Mouse (Mus musculus): ENCODE measurements around the gene Naaladl1. TPM values are rescaled to one million over a fixed set of nuclear protein-coding genes. Genes with fewer than 3 reads are reported as not detected.
"Not testable (repeated sequence)": the region's sequence is repeated elsewhere in the genome, so short reads cannot be mapped to it uniquely, and the experiment has no call there.

The Naaladl1 gene
- total RNA-seq, 2 experiments from 2014 or later, result not detected

DNA sequence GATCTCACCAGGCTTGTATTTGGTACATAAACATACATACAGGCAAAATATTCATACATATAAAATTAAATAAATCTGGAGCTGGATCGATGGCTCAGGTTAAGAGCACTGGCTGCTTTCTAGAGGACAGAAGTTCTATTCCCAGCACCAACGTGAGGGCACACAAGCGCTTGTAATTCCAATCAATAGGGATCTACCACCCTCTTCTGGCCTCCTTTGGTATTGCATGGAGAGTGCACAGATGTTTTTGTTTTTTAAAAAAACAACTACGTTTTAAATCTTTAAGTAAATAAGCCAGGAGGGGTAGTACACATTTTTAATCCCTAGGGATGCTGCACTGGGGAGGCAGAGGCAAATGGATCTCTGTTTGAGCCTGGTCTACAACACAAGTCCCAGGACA, 20.7 kb downstream of the Naaladl1 start:
- intact Hi-C loops (cut with DNase I), result loop anchor here (1.0 to 10.0 kb wide), 2 partner anchors 159 to 209 kb away; partner anchors contain the start of gene Men1
- DNase-seq (ENCODE audit: low spot score), result no peak

DNA sequence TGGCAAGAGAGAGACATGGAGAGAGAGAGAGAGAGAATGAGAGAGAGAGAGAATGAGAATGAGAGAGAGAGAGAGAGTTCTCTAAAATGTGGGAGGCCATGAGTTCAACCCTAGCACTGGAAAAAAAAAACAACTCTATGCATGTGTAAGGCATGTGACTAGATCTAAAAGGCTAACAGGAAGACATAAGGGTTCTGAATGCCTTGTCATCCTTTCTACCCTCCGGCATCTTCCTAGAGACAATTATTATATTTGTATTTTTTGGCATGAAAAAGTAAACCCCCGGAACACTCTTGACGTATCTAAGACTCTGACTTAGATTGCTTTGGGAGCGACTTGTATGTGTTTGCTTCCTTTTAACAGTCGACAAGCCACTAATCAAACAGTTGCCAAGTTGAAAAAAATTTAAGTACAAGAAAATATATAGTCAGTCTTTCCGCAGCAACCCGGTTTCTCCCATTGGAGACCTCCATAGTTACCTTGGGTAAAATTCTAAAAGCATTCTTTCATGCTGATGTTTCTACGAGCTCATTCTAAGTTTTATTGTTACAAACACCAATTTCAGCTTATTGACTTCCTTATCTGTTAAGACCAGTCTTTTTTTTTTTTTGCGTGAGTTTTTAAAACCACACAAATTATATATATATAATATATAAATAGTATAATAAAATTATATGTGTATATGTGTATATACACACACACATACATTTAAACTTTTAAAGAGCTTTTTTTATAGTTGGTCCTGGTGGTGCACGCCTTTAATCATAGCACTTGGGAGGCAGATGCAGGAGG, 21.4 kb downstream of the Naaladl1 start:
- intact Hi-C loops (cut with DNase I), result loop anchor here (1.0 to 10.0 kb wide), 2 partner anchors 160 to 208 kb away; partner anchors contain the start of gene Men1
- DNase-seq (ENCODE audit: low spot score), result no peak

DNA sequence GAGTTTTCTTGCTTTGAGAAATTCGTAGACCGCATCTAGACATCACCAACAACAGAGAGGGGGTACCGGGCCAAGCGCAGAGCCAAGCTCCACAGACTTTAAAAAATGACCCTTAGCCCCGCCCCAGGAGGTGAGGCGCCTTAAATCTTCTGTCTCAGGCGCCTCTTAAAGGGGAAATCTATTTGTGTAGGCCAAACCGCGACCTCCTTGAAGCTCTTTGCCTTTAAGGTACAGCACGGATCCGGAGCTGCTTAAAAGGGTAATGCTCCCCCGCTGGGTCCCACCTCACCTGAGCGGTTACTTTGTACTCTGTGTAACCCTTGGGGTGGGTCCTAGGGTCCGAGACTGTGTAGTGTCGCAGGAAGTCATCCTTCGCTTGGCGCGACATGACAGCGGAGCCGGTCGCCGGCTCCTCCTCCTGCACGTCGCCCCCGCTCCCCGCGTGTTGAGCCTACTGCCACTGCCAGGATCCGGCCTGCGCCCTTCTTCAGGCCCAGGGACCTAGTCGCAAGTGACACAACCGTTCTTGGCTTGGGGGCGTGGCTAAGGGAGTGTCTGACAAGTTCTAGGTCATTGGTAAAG, 22.3 kb downstream of the Naaladl1 start, which contains the start of gene Snx15:
Gene Snx15, minus strand, starts transcription at position 545 of the 582 bp plus-strand sequence.
- intact Hi-C loops (cut with DNase I), result loop anchor here (10.0 kb wide), 1 partner anchor 207 kb away; the partner anchor contains the start of gene Men1
- peak; percentile 92 for DNase-seq (ENCODE audit: low spot score)

DNA sequence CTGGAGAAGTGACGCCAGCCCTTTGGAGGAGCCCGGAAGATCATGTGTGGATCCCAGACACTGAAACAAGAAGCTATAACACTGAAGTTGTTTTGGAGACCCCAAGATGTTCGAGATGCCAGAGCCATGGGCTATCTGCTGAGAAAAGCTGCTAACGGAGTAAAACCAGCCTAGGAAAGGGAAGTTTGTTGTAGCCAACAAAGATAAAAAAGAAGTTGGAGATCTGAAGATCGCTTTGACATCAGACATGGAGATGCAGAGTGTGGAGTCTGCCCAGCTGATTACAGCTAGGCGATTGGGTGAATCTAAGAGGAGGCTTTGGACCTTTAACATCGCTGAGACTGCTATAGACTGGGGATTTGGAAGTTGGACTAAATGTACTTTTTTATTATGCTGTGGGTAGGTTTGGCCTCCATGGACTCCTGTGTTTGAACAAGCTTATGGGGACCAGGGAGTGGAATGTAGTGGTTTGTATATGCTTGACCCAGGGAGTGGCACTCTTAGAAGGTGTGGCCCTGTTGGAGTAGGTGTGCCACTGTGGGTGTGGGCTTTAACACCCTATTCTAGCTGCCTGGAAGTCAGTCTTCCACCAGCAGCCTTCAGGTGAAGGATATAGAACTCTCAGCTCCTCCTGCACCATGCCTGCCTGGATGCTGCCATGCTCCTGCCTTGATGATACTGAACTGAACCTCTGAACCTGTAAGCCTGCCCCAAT, 25.0 kb downstream of the Naaladl1 start:
- intact Hi-C loops (cut with DNase I); DNase-seq (ENCODE audit: low spot score): not testable (repeated sequence)

DNA sequence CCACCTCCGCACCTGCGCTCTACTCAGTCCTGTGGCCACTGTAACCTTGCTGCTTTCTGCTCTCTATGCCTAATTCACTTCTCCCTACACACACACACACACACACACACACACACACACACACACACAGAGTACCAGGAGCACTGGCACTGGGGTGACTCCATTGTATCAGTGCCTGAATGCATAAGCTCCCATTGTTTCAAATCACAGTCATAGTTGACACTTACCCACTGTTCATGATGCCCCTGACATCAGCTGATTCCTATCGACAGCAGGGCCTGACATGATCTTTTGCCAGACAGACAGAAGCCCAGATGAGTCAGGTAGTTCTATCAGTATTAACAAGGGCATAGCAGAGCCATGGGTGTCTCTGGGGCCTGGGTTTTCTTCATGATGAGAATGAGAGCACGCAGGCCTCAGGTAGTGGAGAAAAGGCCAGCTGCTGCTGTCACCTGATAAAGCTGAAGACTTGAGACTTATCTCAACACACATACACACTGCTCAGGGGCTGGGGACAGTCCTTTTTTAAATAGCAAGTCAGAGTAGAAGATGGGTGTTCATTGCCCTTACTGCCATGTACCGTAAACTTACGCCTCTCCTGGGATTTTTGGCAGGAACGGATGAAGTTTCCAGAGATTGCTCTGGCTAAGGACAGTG, 26.7 kb downstream of the Naaladl1 start:
- intact Hi-C loops (cut with DNase I), result no loop called here
- DNase-seq (ENCODE audit: low spot score), result no peak

DNA sequence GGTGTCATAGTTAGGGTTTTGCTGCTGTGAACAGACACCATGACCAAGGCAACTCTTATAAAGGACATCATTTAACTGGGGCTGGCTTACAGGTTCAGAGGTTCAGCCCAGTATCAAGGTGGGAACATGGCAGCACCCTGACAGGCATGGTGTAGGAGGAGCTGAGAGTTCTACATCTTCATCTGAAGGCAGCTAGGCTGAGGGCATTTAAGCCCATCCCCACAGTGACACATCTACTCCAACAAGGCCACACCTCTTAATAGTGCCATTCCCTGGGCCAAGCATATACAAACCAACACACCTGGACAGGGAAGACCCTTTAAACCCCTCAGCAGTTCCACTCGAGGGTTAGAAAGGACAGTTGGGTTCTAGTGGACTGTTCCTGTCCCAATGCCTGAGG, 27.6 kb downstream of the Naaladl1 start:
- DNase-seq (ENCODE audit: low spot score); intact Hi-C loops (cut with DNase I): not testable (repeated sequence)

DNA sequence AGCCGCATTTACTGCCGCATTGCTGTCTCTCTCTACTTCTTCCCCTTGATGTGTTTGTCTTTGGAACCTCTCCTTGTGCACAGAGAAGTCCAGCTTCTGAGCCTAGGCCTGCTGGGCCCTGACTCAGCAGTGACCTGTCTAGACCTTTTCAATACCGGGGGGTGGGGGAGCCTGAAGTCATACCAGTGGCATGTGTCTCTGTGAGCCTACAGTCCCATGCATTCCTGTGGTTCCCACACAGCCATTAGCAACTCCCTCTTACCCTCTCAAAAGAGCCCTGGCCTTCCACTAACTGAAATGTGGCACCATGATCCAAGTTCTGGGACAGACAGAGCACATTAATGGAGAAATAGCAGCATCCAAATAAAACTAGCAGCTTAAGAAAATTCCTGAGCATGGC, 30.8 kb downstream of the Naaladl1 start:
- intact Hi-C loops (cut with DNase I), result no loop called here
- DNase-seq (ENCODE audit: low spot score), result no peak

DNA sequence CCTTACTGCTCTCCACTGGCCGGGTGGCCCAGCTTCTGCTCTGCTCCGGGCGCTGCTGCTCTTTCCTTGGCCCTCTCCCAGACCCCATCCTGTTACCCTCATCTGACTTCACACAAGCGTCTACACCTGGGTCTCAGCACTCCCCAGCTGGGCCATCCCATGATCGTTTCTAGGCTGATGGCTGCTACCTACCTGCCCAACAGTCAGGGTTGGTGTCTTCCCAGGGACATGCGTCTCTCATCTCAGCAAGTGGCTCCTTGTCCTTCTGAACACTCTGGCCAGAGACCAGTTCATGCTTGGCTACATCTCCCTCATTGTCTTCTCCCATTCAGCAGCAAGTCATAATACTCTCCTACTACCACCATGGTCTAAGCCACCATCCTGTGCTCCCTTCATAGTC, 34.1 kb downstream of the Naaladl1 start:
- no peak for DNase-seq (ENCODE audit: low spot score)
- intact Hi-C loops (cut with DNase I), result loop anchor here (5.0 kb wide), 1 partner anchor 98 kb away; the partner anchor contains the start of gene Ppp2r5b

DNA sequence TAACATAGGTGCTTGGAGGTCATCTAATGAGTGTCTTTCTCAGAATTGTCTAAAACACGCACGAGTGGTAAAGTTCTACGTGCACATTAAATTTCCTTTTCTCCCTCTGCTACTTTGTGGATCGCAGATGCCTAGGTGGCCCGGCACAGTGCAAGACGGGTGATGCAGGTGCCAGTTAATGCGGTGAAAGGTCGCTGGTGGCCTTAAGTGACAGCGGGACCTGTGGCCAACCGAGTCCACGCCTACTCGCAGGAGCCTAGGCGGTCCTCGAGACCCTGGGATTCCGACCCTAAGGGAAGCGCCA, 34.7 kb downstream of the Naaladl1 start:
- intact Hi-C loops (cut with DNase I), result loop anchor here (5.0 kb wide), 1 partner anchor 97 kb away; the partner anchor contains the start of gene Ppp2r5b
- no peak for DNase-seq (ENCODE audit: low spot score)

DNA sequence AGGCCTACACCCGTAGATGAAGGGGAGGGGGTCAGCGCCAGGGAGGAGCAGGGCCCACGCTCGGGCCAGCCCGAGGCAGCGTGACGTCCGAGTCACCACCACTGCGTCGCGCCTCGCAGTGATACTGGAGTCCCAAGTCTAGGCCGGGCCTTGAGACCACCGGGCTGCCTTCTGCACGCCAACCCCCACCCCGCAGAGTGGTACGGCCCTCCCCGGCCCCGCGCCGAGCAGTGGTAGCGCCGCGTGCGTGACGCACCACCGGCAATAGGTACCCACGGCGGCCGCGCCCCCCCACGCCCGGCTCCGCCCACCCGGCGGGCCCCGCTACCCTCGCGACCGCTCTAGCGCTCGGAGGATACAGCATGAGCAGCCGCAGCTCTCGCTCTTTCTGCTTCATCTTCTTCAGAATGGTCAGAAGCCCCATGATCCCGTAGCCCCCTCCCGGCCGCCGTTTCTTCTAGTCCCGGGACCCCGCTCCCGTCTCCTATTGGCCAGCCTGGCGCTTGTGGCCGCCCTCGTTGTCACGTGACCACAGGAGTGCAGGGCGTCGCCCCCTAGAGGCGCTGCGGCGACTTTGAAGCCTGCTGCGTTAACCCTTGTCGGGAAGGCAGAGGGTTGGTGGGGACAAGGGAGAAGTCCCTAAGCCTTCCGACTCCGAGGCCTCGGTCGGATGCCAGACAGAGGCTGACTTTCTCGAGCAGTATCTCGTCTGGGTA, 35.3 kb downstream of the Naaladl1 start, which contains the start of gene Batf2:
Gene Batf2, plus strand, starts transcription at position 306 of the 716 bp plus-strand sequence.
- intact Hi-C loops (cut with DNase I), result loop anchor here (5.0 kb wide), 1 partner anchor 96 kb away; the partner anchor contains the start of gene Ppp2r5b
- DNase-seq (ENCODE audit: low spot score), result peak; percentile 83

DNA sequence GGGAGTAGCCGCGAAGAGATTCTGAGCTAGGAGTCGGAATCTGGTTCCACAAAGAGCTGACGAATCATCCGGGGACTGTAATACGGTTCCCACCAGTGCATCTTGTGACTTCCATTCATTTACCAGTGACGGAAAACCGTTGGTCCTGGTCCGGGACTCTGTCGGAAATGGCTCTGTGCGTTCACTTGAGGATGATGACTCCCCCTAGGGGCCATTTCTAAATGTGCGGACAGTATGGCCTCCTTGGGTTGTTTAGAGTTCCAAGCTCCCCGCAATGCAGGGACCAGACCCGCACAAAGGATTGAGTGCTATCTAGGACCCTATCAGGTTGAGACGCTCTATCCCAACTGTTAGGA, 35.8 kb downstream of the Naaladl1 start, which contains the start of gene Arl2:
Gene Arl2, minus strand, starts transcription at position 155 of the 356 bp plus-strand sequence.
- intact Hi-C loops (cut with DNase I), result loop anchor here (5.0 kb wide), 1 partner anchor 96 kb away; the partner anchor contains the start of gene Ppp2r5b

DNA sequence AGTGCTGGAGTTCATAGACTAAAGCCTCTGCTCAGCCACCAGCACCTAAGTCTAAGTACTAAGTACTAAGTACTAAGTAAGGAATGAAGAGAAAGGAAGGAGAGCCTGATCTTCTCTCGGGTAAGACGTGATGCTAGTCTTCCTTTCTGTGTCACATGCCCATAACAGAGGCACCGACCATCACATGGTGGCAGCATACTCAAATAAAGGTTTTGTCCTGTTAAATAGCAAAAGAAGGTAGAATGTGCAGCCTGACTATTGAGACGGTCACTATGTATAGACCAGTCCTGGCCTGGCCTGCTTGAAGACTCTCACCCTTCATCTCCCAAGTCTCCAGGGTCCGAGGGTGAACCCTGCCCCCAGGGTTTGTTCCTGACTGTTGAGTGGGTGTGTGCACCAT, 39.3 kb downstream of the Naaladl1 start:
- intact Hi-C loops (cut with DNase I), result loop anchor here (5.0 kb wide), 1 partner anchor 92 kb away; the partner anchor contains the start of gene Ppp2r5b

More for the DNA sequence above, 35.8 kb downstream of the Naaladl1 start, which contains the start of gene Arl2:
- DNase-seq (ENCODE audit: low spot score), result peak; percentile 26

DNA sequence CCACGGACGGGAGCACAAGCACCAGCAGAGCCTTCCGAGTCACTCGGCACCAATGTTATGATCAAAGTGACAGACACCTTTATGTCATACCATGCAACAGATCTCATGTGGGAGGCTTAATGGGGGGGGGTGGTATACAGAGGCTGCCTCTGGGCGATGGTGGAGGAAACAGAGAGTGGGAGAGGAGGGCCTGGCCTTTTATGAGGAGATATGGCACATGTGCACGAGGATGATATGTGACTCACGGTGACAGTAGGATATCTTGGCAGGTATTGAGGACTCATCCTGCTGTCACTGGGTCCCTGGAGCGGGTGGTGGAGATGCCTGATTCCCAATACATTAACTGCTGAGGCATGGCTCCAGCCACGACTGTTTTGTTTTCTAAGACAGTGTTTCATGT, 49.6 kb downstream of the Naaladl1 start:
- DNase-seq (ENCODE audit: low spot score), result no peak
- intact Hi-C loops (cut with DNase I), result no loop called here

More for the DNA sequence above, 39.3 kb downstream of the Naaladl1 start:
- DNase-seq (ENCODE audit: low spot score), result no peak

DNA sequence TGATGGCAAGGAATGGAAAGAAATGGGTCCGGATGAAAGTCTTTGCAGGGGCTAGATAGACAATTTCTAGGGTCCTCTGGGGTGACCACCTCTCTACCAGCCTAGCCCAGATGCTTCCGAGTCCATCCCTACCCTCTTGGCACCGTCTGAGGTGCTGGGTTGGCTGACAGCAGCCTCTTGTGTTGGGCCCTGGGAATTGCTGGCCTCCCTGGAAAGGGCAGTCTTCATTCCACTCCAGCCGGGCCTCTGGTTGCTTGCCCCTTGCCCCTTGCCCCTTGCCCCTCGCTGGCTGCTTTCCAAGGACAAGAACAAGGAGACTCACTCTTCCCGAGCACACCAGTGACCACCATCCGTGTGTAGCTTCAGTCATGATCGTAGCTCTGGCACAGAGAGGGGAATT, 50.8 kb downstream of the Naaladl1 start:
- DNase-seq (ENCODE audit: low spot score), result no peak
- intact Hi-C loops (cut with DNase I), result no loop called here

DNA sequence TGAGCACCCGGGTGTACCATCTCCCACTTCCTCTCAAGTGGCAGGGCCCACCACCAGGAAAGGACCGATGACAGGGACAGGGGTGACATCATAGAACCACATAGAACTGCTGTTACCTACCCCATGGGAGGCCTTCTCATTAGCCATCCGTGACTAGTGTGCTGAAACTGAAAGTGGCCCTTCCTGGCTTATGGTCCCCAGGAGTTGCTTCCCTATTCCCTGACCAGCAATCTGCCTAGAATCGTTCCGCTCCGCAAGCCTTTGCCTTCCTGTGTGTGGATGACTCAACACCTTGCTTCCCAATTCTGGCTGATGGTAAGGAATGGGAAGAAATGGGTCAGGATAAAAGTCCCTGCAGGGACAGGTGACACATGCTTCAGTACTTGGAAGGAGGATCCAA, 51.6 kb downstream of the Naaladl1 start:
- DNase-seq (ENCODE audit: low spot score), result no peak
- intact Hi-C loops (cut with DNase I), result no loop called here

DNA sequence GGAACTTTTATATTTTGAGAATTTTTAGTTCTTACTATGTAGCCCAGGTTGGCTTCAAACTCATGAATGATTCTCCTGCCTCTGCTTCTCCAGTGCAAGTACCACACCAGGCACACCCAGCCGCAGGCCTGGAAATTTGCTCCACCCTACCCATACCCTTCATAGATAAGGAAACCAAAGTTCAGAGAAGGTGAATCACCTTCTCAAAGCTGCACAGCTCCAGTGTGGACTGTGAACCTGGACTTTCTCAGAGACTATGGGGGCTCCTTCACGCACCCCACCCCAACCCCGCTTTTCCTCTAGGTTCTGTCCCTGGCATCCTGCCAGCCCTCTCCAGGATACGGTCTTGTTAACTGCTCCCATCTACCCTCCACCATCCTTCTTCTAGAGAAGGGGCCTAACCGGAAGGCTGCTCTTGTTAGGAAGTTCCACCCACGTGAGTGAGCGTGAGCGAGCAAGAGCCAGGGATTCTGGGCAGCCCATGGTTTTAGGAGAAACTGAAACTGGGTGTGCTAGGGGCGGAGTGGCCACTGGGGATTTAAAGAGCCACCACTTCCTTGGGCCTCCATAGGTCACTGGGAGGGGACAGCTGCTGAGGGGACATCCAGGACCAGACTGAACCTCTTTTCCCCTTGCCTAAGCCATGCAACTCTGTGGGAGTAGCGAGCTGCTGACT, 58.4 kb downstream of the Naaladl1 start:
- intact Hi-C loops (cut with DNase I), result no loop called here
- DNase-seq (ENCODE audit: low spot score), result peak; percentile 14
